Comparison of ENCODE assay signal across 1 mouse cellular context in genomic region chr5:149582642-149583262, GRCm38 (mm10).
TF ChIP-seq lines count a peak whose summit lies in the region.

No protein-coding gene starts in this region.

TF ChIP-seq in MEL, 35 proteins besides CTCF, POLR2A, EP300 and RAD21 (continued from another document):
- no peak for TF ChIP-seq NELFE (IDR thresholded peaks at IDR 0.05; ENCODE audit: low read depth, low read length)
- peak; percentile 56; the same call in 1 of the 2 replicates for TF ChIP-seq GATA1 (IDR thresholded peaks at IDR 0.05; ENCODE audit: low read depth, low read length)
- no peak for TF ChIP-seq NRF1 (IDR thresholded peaks at IDR 0.05; ENCODE audit: insufficient read depth, low read depth, low read length, poor library complexity, severe bottlenecking)
- TF ChIP-seq MAFK (IDR thresholded peaks at IDR 0.05; ENCODE audit: borderline replicate concordance, low read depth, low read length): no peak; the same call in 1 of the 2 replicates
- TF ChIP-seq CHD1 (IDR thresholded peaks at IDR 0.05; ENCODE audit: low read depth, low read length): no peak
- TF ChIP-seq MYB (IDR thresholded peaks at IDR 0.05; ENCODE audit: low read depth, low read length): no peak
- no peak for TF ChIP-seq ZMIZ1 (IDR thresholded peaks at IDR 0.05; ENCODE audit: low read depth, low read length)
- TF ChIP-seq MEF2A (IDR thresholded peaks at IDR 0.05; ENCODE audit: extremely low read depth, insufficient replicate concordance, low read depth, low read length, poor library complexity, severe bottlenecking): no peak
- TF ChIP-seq E2F4 (IDR thresholded peaks at IDR 0.05; ENCODE audit: borderline replicate concordance, low read depth, low read length): no peak
- TF ChIP-seq TCF12 (IDR thresholded peaks at IDR 0.05; ENCODE audit: low read depth, low read length): no peak
- no peak for TF ChIP-seq MXI1 (IDR thresholded peaks at IDR 0.05; ENCODE audit: low read depth, low read length)
- no peak for TF ChIP-seq USF2 (IDR thresholded peaks at IDR 0.05; ENCODE audit: borderline replicate concordance in 1 of 2, insufficient read depth in 1 of 2, low read depth in 1 of 2, low read length in 2 of 2)
- no peak for TF ChIP-seq MAZ (IDR thresholded peaks at IDR 0.05; ENCODE audit: low read depth, low read length)
- TF ChIP-seq USF1 (IDR thresholded peaks at IDR 0.05; ENCODE audit: low read depth, low read length): no peak
- TF ChIP-seq HCFC1 (IDR thresholded peaks at IDR 0.05; ENCODE audit: low read depth, low read length): no peak
- TF ChIP-seq SMC3 (IDR thresholded peaks at IDR 0.05; ENCODE audit: low read depth, low read length): no peak
